Mouse (Mus musculus): ENCODE measurements around the gene Naa80.

- no peak for TF ChIP-seq TAL1 (IDR thresholded peaks at IDR 0.05; ENCODE audit: low read length)
- TF ChIP-seq GATA1 (IDR thresholded peaks at IDR 0.05; ENCODE audit: low read length), result no peak
Measured at GRCm38 (mm10) chr9:107554319-107554825, 24.3 kb upstream of the Naa80 start.

Measured in erythroblast, embryonic 14.5 days (primary cell).